Mouse (Mus musculus) A20 (cell line): Measurements from ENCODE around the gene Zfp936.
"Not testable (repeated sequence)": the region's sequence is repeated elsewhere in the genome, so short reads cannot be mapped to it uniquely, and the experiment has no call there.

Experiments used
- DNase-seq: peaks from one replicate; pipeline ENCODE4 v3.0.0-alpha.2; 2011; ENCODE audit warnings: low read depth, low spot score

Zfp936 gene

DNA sequence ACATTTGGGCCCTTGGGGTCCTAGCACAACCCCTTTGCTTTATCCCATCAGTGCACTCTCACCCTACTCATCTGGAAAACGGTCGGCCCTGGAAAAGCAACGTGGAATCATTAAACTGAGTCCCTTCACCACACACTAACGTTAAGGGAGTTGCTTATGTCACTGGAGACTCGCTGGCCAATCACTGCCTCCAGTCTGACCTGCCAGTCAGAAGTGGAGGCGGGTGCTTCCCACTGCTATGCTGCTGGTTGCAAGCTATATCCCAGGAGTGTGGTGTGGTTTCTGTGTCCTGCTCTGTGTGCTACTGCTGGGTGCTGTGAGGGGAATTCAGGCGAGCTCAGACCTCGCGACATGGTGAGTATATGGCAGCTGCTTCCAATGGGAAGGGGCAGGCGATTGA is at the start of gene Zfp936:
Gene Zfp936 (plus strand): TSS at position 301 of the 400 bp plus-strand sequence.
- not testable (repeated sequence) for DNase-seq

DNA sequence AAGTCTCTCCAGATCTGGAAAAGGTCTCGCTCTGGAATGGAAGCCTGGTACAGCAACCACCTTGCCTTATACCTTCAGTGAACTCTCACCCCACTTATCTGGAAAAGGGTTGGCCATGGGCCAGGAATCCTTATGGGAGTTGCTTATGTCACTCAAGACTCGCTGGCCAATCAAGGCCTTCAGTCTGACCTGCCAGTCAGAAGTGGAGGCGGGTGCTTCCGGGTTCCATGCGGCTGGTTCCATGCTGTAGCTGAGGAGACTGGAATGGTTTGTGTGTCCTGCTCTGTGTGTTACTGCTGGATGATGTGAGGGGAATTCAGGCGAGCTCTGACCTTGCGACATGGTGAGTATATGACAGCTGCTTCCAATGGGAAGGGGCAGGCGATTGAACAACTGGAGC is 36.2 kb upstream of the Zfp936 start:
- DNase-seq = no peak

DNA sequence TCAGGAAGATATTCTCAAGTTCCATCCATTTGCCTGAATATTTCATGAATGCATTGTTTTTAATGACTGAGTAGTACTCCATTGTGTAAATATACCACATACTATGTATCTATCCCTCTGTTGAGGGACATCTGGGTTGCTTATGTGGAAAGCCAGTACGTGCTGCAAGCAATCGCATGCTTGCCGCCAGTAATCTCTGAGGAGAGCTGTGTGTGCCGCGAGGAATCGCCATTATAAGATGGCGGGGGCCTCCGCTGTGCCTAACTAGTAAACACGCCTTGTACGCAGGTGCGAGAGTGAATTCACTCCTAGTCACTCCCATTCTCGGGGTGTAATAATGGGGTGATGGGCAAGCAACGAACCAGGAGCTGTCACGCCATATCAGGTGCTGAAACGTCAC is 14.7 kb downstream of the Zfp936 start:
- not testable (repeated sequence) for DNase-seq

DNA sequence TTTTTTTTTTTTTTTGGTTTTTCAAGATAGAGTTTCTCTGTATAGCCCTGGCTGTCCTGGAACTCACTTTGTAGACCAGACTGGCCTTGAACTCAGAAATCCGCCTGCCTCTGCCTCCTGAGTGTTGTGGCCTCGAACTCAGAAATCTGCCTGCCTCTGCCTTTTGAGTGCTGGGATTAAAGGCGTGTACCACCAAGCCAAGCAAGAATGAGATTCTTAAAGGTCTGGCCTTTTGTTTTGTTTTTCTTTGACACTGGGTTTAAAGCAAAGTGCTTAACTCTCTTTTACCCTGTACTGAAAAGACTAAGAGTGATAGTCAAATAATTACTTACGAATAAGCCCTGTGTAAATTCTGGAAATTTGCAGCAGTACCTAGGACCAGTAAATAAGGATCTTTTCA is 50.1 kb downstream of the Zfp936 start:
- not testable (repeated sequence) for DNase-seq

DNA sequence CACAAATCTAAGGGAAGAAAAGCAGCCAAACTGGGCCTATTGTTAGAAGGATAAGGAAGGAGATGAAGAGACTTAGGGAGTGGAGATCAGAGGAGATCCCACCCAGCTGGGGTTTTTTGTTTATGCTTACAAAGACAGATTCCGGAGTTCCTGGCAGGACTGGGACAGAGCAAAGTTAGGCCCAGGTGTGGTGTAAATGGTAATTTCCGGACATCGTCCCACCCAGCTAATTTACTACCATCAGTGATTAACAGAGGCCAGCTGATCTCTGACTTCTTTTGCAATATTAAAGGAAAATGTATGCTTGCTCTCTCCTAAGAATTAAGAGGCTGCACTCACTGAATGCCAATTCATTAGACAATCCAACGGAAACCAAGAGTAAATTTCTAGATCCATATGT is 53.1 kb downstream of the Zfp936 start:
- DNase-seq = not testable (repeated sequence)

DNA sequence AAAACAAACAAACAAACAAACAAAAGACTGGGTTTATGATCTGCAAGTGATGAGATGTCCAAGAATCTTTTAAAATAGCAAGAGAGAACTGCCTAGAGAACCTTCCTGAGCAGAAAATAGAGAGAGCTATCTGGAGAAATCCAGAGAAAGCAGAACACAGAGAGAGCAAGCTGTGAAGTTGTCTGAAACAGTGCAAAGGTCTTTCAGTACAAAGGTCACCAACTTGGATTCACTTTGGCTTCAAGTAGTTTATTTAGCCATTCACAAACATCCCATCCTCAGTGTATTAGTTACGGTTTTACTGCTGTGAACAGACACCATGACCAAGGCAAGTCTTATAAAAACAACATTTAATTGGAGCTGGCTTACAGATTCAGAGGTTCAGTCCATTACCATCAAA is 53.8 kb downstream of the Zfp936 start:
- DNase-seq = not testable (repeated sequence)

DNA sequence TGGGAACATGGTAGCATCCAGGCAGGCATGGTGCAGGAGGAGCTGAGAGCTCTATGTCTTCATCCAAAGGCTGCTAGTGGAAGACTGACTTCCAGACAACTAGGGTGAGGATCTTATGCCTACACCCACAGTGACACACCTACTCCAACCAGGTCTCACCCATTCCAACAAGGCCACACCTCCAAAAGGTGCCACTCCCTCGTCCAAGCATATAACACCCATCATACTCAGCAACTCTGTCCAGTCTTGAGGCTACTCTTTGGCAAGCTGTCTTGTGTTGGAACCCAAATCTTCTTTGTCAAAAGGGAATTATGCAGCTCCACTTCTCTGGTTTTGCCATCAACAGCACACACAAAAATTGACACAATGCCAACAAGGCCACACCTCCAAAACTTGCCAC is 54.2 kb downstream of the Zfp936 start:
- DNase-seq = not testable (repeated sequence)

DNA sequence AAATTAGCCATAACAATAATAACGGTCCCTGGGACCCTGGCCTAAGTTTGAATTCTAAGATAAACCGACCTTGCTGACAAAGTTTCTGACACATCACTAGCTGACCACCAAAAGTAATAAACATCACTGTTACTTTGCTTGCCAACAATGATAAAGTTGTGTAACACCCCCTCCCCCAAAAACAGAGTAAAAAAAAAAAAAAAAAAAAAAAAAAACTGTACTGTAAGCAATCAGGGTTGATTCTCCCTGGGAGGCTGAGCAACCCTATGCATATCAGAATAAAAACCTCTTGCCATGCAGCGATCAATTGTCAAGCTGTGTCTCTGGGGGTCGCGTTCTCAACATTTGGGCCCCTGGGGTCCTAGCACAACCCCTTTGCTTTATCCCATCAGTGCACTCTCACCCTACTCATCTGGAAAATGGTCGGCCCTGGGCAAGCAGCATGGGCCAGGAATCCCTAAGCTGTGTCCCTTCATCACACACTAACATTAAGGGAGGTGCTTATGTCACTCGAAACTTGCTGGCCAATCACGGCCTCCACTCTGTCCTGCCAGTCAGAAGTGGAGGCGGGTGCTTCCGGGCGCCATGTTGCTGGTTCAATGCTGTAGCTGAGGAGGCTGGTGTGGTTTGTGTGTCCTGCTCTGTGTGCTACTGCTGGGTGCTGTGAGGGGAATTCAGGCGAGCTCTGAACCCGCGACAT is 63.1 kb downstream of the Zfp936 start:
- no peak for DNase-seq

DNA sequence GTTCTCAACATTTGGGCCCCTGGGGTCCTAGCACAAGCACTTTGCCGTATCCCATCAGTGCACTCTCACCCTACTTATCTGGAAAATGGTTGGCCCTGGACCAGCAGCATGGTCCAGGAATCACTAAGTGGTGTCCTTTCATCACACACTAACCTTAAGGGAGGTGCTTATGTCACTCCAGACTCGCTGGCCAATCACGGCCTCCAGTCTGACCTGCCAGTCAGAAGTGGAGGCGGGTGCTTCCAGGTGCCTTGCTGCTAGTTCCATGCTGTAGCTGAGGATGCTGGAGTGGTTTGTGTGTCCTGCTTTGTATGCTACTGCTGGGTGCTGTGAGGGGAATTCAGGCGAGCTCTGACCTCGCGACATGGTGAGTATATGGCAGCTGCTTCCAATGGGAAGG is 99.8 kb downstream of the Zfp936 start:
- not testable (repeated sequence) for DNase-seq
